Mouse (Mus musculus): ENCODE measurements around the gene Pnpla5.

Gene Pnpla5

GRCm38 (mm10) chr15:84096051-84096450, 26.9 kb downstream of the Pnpla5 start:
- Histone ChIP-seq H3K36me3 (ENCODE audit: control insufficient read depth, insufficient read depth, low read length, poor library complexity, severe bottlenecking) (no peaks in the 10 kb centered on the region), H3K27me3 (ENCODE audit: control insufficient read depth, insufficient read depth, low read length, poor library complexity, severe bottlenecking) (no peaks in the 10 kb centered on the region)
- no peak for DNase-seq (ENCODE audit: low read depth, low spot score)

- DNase-seq (ENCODE audit: low read depth, low spot score), result no peak
- Histone ChIP-seq H3K36me3 (ENCODE audit: control insufficient read depth, insufficient read depth, low read length, poor library complexity, severe bottlenecking) (no peaks in the 10 kb centered on the region), H3K27me3 (ENCODE audit: control insufficient read depth, insufficient read depth, low read length, poor library complexity, severe bottlenecking) (no peaks in the 10 kb centered on the region)
Measured at GRCm38 (mm10) chr15:84094921-84095320, 28.1 kb downstream of the Pnpla5 start.

- Histone ChIP-seq H3K36me3 (ENCODE audit: control insufficient read depth, insufficient read depth, low read length, poor library complexity, severe bottlenecking) (no peaks in the 10 kb centered on the region), H3K27me3 (ENCODE audit: control insufficient read depth, insufficient read depth, low read length, poor library complexity, severe bottlenecking) (no peaks in the 10 kb centered on the region)
- no peak for DNase-seq (ENCODE audit: low read depth, low spot score)
Measured at GRCm38 (mm10) chr15:84086775-84087174, 36.2 kb downstream of the Pnpla5 start.

GRCm38 (mm10) chr15:84086364-84086763, 36.6 kb downstream of the Pnpla5 start:
- no peak for DNase-seq (ENCODE audit: low read depth, low spot score)
- Histone ChIP-seq H3K36me3 (ENCODE audit: control insufficient read depth, insufficient read depth, low read length, poor library complexity, severe bottlenecking) (no peaks in the 10 kb centered on the region), H3K27me3 (ENCODE audit: control insufficient read depth, insufficient read depth, low read length, poor library complexity, severe bottlenecking) (no peaks in the 10 kb centered on the region)

GRCm38 (mm10) chr15:84080069-84080468, 42.9 kb downstream of the Pnpla5 start:
- H3K36me3 ChIP-seq (ENCODE audit: control insufficient read depth, insufficient read depth, low read length, poor library complexity, severe bottlenecking), result no peaks in the 10 kb centered on the region
- DNase-seq (ENCODE audit: low read depth, low spot score), result no peak

GRCm38 (mm10) chr15:84079519-84079918, 43.5 kb downstream of the Pnpla5 start:
- H3K27me3 ChIP-seq (ENCODE audit: control insufficient read depth, insufficient read depth, low read length, poor library complexity, severe bottlenecking), result no peaks in the 10 kb centered on the region
- H3K36me3 ChIP-seq (ENCODE audit: control insufficient read depth, insufficient read depth, low read length, poor library complexity, severe bottlenecking), result no peaks in the 10 kb centered on the region
- no peak for DNase-seq (ENCODE audit: low read depth, low spot score)

More at GRCm38 (mm10) chr15:84080069-84080468, 42.9 kb downstream of the Pnpla5 start:
- H3K27me3 ChIP-seq (ENCODE audit: control insufficient read depth, insufficient read depth, low read length, poor library complexity, severe bottlenecking), result no peaks in the 10 kb centered on the region

GRCm38 (mm10) chr15:84078667-84079066, 44.3 kb downstream of the Pnpla5 start:
- Histone ChIP-seq H3K36me3 (ENCODE audit: control insufficient read depth, insufficient read depth, low read length, poor library complexity, severe bottlenecking) (no peaks in the 10 kb centered on the region), H3K27me3 (ENCODE audit: control insufficient read depth, insufficient read depth, low read length, poor library complexity, severe bottlenecking) (no peaks in the 10 kb centered on the region)
- DNase-seq (ENCODE audit: low read depth, low spot score), result no peak

GRCm38 (mm10) chr15:84077151-84077550, 45.8 kb downstream of the Pnpla5 start:
- H3K36me3 ChIP-seq (ENCODE audit: control insufficient read depth, insufficient read depth, low read length, poor library complexity, severe bottlenecking), result no peaks in the 10 kb centered on the region
- no peaks in the 10 kb centered on the region for H3K27me3 ChIP-seq (ENCODE audit: control insufficient read depth, insufficient read depth, low read length, poor library complexity, severe bottlenecking)
- no peak for DNase-seq (ENCODE audit: low read depth, low spot score)

GRCm38 (mm10) chr15:84074705-84075185, 48.2 kb downstream of the Pnpla5 start:
- H3K36me3 ChIP-seq (ENCODE audit: control insufficient read depth, insufficient read depth, low read length, poor library complexity, severe bottlenecking), result no peaks in the 10 kb centered on the region
- no peaks in the 10 kb centered on the region for H3K27me3 ChIP-seq (ENCODE audit: control insufficient read depth, insufficient read depth, low read length, poor library complexity, severe bottlenecking)
- DNase-seq (ENCODE audit: low read depth, low spot score), result peak; percentile 8

GRCm38 (mm10) chr15:84073911-84074704, 48.9 kb downstream of the Pnpla5 start:
- no peaks in the 10 kb centered on the region for H3K27me3 ChIP-seq (ENCODE audit: control insufficient read depth, insufficient read depth, low read length, poor library complexity, severe bottlenecking)
- H3K36me3 ChIP-seq (ENCODE audit: control insufficient read depth, insufficient read depth, low read length, poor library complexity, severe bottlenecking), result no peaks in the 10 kb centered on the region
- DNase-seq (ENCODE audit: low read depth, low spot score), result peak; percentile 62

- DNase-seq (ENCODE audit: low read depth, low spot score), result no peak
- H3K36me3 ChIP-seq (ENCODE audit: control insufficient read depth, insufficient read depth, low read length, poor library complexity, severe bottlenecking), result no peaks in the 10 kb centered on the region
- no peaks in the 10 kb centered on the region for H3K27me3 ChIP-seq (ENCODE audit: control insufficient read depth, insufficient read depth, low read length, poor library complexity, severe bottlenecking)
Measured at GRCm38 (mm10) chr15:84073058-84073457, 49.9 kb downstream of the Pnpla5 start.

GRCm38 (mm10) chr15:84072226-84072625, 50.7 kb downstream of the Pnpla5 start:
- H3K27me3 ChIP-seq (ENCODE audit: control insufficient read depth, insufficient read depth, low read length, poor library complexity, severe bottlenecking), result no peaks in the 10 kb centered on the region
- no peaks in the 10 kb centered on the region for H3K36me3 ChIP-seq (ENCODE audit: control insufficient read depth, insufficient read depth, low read length, poor library complexity, severe bottlenecking)
- DNase-seq (ENCODE audit: low read depth, low spot score), result peak; percentile 56

- H3K36me3 ChIP-seq (ENCODE audit: control insufficient read depth, insufficient read depth, low read length, poor library complexity, severe bottlenecking), result no peaks in the 10 kb centered on the region
- no peak for DNase-seq (ENCODE audit: low read depth, low spot score)
- 0 out of 2 replicates have a peak, but pooled peaks cover under 1% of the 10 kb centered on the region for H3K27me3 ChIP-seq (ENCODE audit: control insufficient read depth, insufficient read depth, low read length, poor library complexity, severe bottlenecking)
Measured at GRCm38 (mm10) chr15:84070116-84070676, 52.8 kb downstream of the Pnpla5 start.

- DNase-seq (ENCODE audit: low read depth, low spot score), result no peak
- Histone ChIP-seq H3K27me3 (ENCODE audit: control insufficient read depth, insufficient read depth, low read length, poor library complexity, severe bottlenecking) (0 out of 2 replicates have a peak, but pooled peaks cover 1% of the 10 kb centered on the region), H3K36me3 (ENCODE audit: control insufficient read depth, insufficient read depth, low read length, poor library complexity, severe bottlenecking) (no peaks in the 10 kb centered on the region)
Measured at GRCm38 (mm10) chr15:84069455-84070050, 53.4 kb downstream of the Pnpla5 start.

- DNase-seq (ENCODE audit: low read depth, low spot score), result no peak
- Histone ChIP-seq H3K36me3 (ENCODE audit: control insufficient read depth, insufficient read depth, low read length, poor library complexity, severe bottlenecking) (no peaks in the 10 kb centered on the region), H3K27me3 (ENCODE audit: control insufficient read depth, insufficient read depth, low read length, poor library complexity, severe bottlenecking) (0 out of 2 replicates have a peak, but pooled peaks cover 1% of the 10 kb centered on the region)
Measured at GRCm38 (mm10) chr15:84065701-84066100, 57.3 kb downstream of the Pnpla5 start.
